Mouse (Mus musculus): Measurements from ENCODE around the gene Etv4. TPM values are rescaled to one million over a fixed set of nuclear protein-coding genes. Genes with fewer than 3 reads are reported as not detected.

Gene Etv4
- 14.0 and 14.7 TPM in 2 replicates for polyA plus RNA-seq (2014; fragmentation: Nextera tagmentation; extraction: Ambion mirVana)

DNA sequence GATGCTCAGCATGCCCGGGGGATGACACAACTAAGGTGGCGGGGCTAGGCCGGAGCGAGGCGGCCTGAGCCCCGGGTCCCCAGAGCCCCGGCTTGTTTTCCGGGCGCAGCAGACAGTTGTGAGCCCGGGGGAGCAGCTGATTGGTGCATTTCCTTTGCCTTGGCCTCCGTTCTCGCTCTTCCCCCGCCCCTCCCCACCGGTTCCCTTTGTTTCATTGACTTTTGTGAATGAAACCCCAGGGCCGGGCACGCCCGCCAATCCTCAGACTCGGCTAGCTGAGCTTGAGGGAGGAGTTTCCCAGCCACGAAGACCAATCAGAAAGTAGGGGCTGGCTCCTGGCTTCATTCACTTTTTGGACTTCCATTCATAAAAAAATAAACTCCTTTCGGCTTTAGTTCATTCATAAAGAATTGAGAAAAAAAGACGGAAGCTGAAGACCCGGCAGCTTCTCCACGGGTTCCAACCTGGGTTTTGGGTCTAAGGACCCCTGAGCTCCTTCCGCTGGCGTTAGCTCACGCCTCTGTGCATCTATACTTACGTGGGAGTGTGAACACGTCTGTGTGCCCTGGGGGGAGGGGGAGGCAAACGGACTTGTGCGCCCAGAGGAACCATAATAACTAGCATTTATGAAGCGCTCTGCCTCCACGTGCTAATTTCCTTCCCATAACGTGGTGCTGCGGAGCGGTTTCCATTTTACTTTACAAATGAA, at the start of gene Etv4:
Gene Etv4, minus strand, starts transcription at position 229 of the 709 bp plus-strand sequence.
- peak; percentile 95 for ATAC-seq (ENCODE audit: low read depth)
- Histone ChIP-seq H3K4me1 (ENCODE audit: control insufficient read depth, insufficient read depth, low read length) (peaks cover 11% of the 10 kb centered on the region; the same call in 1 of the 2 replicates), H3K27ac (ENCODE audit: low read depth, low read length) (peak within 1 kb of the TSS; percentile 52), H3K36me3 (ENCODE audit: control insufficient read depth, insufficient read depth, low read length) (no peaks in the 10 kb centered on the region), H3K27me3 (ENCODE audit: control insufficient read depth, insufficient read depth, low read length) (peaks cover 43% of the 10 kb centered on the region), H3K9ac (replicated peaks; ENCODE audit: low read depth, low read length) (peak within 1 kb of the TSS; percentile 57), H3K9me3 (ENCODE audit: control insufficient read depth, low read length) (no peaks in the 10 kb centered on the region), H3K4me2 (ENCODE audit: low read depth, low read length) (peak within 1 kb of the TSS; percentile 96), H3K4me3 (ENCODE audit: low read depth, low read length) (peak within 1 kb of the TSS; percentile 49)
- 1% methylated on average over 33 of the region's 35 CpGs for WGBS

- no peaks in the 10 kb centered on the region for H3K4me1 ChIP-seq (ENCODE audit: control insufficient read depth, insufficient read depth, low read length)
- 46% methylated on average over 7 of the region's 7 CpGs for WGBS
- no peak overlapping the region for H3K4me3 ChIP-seq (ENCODE audit: low read depth, low read length)
- no peak overlapping the region for H3K9ac ChIP-seq (replicated peaks; ENCODE audit: low read depth, low read length)
- ATAC-seq (ENCODE audit: low read depth): no peak; the same call in 1 of the 2 replicates
- H3K27ac ChIP-seq (ENCODE audit: low read depth, low read length): peak overlapping the region; percentile 39; the same call in 1 of the 2 replicates
- no peaks in the 10 kb centered on the region for H3K36me3 ChIP-seq (ENCODE audit: control insufficient read depth, insufficient read depth, low read length)
- no peaks in the 10 kb centered on the region for H3K27me3 ChIP-seq (ENCODE audit: control insufficient read depth, insufficient read depth, low read length)
- H3K9me3 ChIP-seq (ENCODE audit: control insufficient read depth, low read length): no peaks in the 10 kb centered on the region
- H3K4me2 ChIP-seq (ENCODE audit: low read depth, low read length): no peak overlapping the region
Observed at GRCm38 (mm10) chr11:101832001-101832400, 46.8 kb upstream of the Etv4 start.

GRCm38 (mm10) chr11:101830616-101831015, 45.4 kb upstream of the Etv4 start:
- Histone ChIP-seq H3K9me3 (ENCODE audit: control insufficient read depth, low read length) (no peaks in the 10 kb centered on the region), H3K36me3 (ENCODE audit: control insufficient read depth, insufficient read depth, low read length) (no peaks in the 10 kb centered on the region), H3K4me1 (ENCODE audit: control insufficient read depth, insufficient read depth, low read length) (no peaks in the 10 kb centered on the region), H3K4me2 (ENCODE audit: low read depth, low read length) (no peak overlapping the region), H3K27ac (ENCODE audit: low read depth, low read length) (no peak overlapping the region), H3K4me3 (ENCODE audit: low read depth, low read length) (no peak overlapping the region), H3K9ac (replicated peaks; ENCODE audit: low read depth, low read length) (no peak overlapping the region), H3K27me3 (ENCODE audit: control insufficient read depth, insufficient read depth, low read length) (no peaks in the 10 kb centered on the region)
- 66% methylated on average over 8 of the region's 8 CpGs for WGBS
- no peak for ATAC-seq (ENCODE audit: low read depth)

GRCm38 (mm10) chr11:101830112-101830511, 44.9 kb upstream of the Etv4 start:
- no peaks in the 10 kb centered on the region for H3K36me3 ChIP-seq (ENCODE audit: control insufficient read depth, insufficient read depth, low read length)
- H3K27ac ChIP-seq (ENCODE audit: low read depth, low read length): no peak overlapping the region
- no peaks in the 10 kb centered on the region for H3K9me3 ChIP-seq (ENCODE audit: control insufficient read depth, low read length)
- H3K27me3 ChIP-seq (ENCODE audit: control insufficient read depth, insufficient read depth, low read length): no peaks in the 10 kb centered on the region
- H3K4me3 ChIP-seq (ENCODE audit: low read depth, low read length): no peak overlapping the region
- no peaks in the 10 kb centered on the region for H3K4me1 ChIP-seq (ENCODE audit: control insufficient read depth, insufficient read depth, low read length)
- no peak overlapping the region for H3K9ac ChIP-seq (replicated peaks; ENCODE audit: low read depth, low read length)
- H3K4me2 ChIP-seq (ENCODE audit: low read depth, low read length): no peak overlapping the region
- 30% methylated on average over 10 of the region's 10 CpGs for WGBS
- ATAC-seq (ENCODE audit: low read depth): no peak

DNA sequence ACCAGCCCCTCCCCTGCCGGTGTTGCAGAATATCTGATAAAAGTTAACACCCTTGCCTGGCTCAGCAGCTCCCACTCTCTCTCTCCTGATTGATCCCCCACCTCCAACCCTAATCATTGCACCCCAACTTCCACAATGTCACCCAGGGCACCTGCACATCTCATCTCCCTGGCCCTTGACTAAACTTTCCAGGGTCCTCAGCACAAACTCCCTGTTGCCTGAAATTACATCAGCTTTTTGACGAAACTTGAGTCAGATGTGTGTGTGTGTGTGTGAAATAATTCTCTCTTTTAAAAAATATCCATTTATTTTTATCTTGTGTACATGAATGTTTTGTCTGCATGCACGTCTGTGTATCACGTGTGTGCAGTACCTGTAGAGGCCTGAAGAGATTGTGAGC, 43.5 kb upstream of the Etv4 start:
- Histone ChIP-seq H3K27me3 (ENCODE audit: control insufficient read depth, insufficient read depth, low read length) (no peaks in the 10 kb centered on the region), H3K27ac (ENCODE audit: low read depth, low read length) (no peak overlapping the region), H3K4me3 (ENCODE audit: low read depth, low read length) (no peak overlapping the region), H3K4me2 (ENCODE audit: low read depth, low read length) (no peak overlapping the region), H3K4me1 (ENCODE audit: control insufficient read depth, insufficient read depth, low read length) (no peaks in the 10 kb centered on the region), H3K9me3 (ENCODE audit: control insufficient read depth, low read length) (no peaks in the 10 kb centered on the region), H3K9ac (replicated peaks; ENCODE audit: low read depth, low read length) (no peak overlapping the region), H3K36me3 (ENCODE audit: control insufficient read depth, insufficient read depth, low read length) (no peaks in the 10 kb centered on the region)
- no peak for ATAC-seq (ENCODE audit: low read depth)
- 90% methylated on average over 4 of the region's 4 CpGs for WGBS

- no peak overlapping the region for H3K9ac ChIP-seq (replicated peaks; ENCODE audit: low read depth, low read length)
- H3K36me3 ChIP-seq (ENCODE audit: control insufficient read depth, insufficient read depth, low read length): no peaks in the 10 kb centered on the region
- H3K4me1 ChIP-seq (ENCODE audit: control insufficient read depth, insufficient read depth, low read length): no peaks in the 10 kb centered on the region
- WGBS: 81% methylated on average over 3 of the region's 3 CpGs
- H3K4me2 ChIP-seq (ENCODE audit: low read depth, low read length): no peak overlapping the region
- no peaks in the 10 kb centered on the region for H3K27me3 ChIP-seq (ENCODE audit: control insufficient read depth, insufficient read depth, low read length)
- H3K9me3 ChIP-seq (ENCODE audit: control insufficient read depth, low read length): no peaks in the 10 kb centered on the region
- H3K27ac ChIP-seq (ENCODE audit: low read depth, low read length): no peak overlapping the region
- ATAC-seq (ENCODE audit: low read depth): no peak
- H3K4me3 ChIP-seq (ENCODE audit: low read depth, low read length): no peak overlapping the region
Observed at GRCm38 (mm10) chr11:101823210-101823609, 38.0 kb upstream of the Etv4 start.

DNA sequence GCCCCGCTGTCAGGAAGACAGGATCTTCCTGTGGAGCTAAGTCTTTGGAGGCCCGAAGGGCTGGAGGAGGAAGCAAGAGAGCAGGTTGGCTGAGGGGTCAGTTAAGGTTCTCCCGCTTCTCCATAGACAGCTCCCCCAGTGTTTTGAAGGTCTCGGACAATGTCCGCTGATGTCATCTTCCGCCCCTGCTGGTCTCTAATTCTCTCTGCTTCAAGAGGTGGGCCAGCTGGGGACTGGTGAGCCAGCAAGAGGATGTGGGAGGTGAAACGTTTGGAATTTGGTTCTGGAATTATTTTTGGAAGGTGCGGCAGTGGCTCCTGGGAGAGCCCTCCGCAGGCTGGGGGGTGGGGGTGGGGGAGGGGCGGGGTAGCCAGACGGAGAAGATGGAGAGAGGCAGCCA, 35.7 kb upstream of the Etv4 start:
- Histone ChIP-seq H3K9ac (replicated peaks; ENCODE audit: low read depth, low read length) (no peak overlapping the region), H3K27ac (ENCODE audit: low read depth, low read length) (no peak overlapping the region), H3K4me2 (ENCODE audit: low read depth, low read length) (no peak overlapping the region), H3K4me1 (ENCODE audit: control insufficient read depth, insufficient read depth, low read length) (peaks cover under 1% of the 10 kb centered on the region; the same call in 1 of the 2 replicates), H3K27me3 (ENCODE audit: control insufficient read depth, insufficient read depth, low read length) (no peaks in the 10 kb centered on the region), H3K4me3 (ENCODE audit: low read depth, low read length) (no peak overlapping the region), H3K9me3 (ENCODE audit: control insufficient read depth, low read length) (no peaks in the 10 kb centered on the region), H3K36me3 (ENCODE audit: control insufficient read depth, insufficient read depth, low read length) (no peaks in the 10 kb centered on the region)
- no peak for ATAC-seq (ENCODE audit: low read depth)
- WGBS: 48% methylated on average over 11 of the region's 11 CpGs

DNA sequence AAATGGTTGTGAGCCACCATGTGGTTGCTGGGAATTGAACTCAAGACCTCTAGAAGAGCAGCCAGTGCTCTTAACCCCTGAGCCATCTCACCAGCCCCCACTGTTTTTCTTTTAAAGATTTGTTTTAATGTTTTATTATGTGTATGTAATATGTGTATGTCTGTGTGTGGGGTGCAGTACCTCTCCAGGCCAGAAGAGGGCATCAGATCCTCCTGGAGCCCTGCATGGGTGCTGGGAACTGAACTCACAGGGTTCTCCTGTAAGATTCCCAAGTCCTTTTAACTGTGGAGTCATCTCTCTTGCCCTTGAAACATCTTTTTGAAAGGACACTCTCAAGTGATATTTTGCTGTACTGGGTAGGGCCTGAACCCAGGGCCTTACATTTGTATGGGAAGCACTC, 34.7 kb upstream of the Etv4 start:
- no peak for ATAC-seq (ENCODE audit: low read depth)

More for the DNA sequence above, 34.7 kb upstream of the Etv4 start:
- no peak overlapping the region for H3K4me3 ChIP-seq (ENCODE audit: low read depth, low read length)
- H3K27me3 ChIP-seq (ENCODE audit: control insufficient read depth, insufficient read depth, low read length): no peaks in the 10 kb centered on the region
- no peaks in the 10 kb centered on the region for H3K9me3 ChIP-seq (ENCODE audit: control insufficient read depth, low read length)
- no peak overlapping the region for H3K9ac ChIP-seq (replicated peaks; ENCODE audit: low read depth, low read length)
- H3K4me2 ChIP-seq (ENCODE audit: low read depth, low read length): no peak overlapping the region
- H3K36me3 ChIP-seq (ENCODE audit: control insufficient read depth, insufficient read depth, low read length): no peaks in the 10 kb centered on the region
- H3K4me1 ChIP-seq (ENCODE audit: control insufficient read depth, insufficient read depth, low read length): peaks cover 10% of the 10 kb centered on the region; the same call in 1 of the 2 replicates
- no peak overlapping the region for H3K27ac ChIP-seq (ENCODE audit: low read depth, low read length)
